Mouse (Mus musculus) gastrocnemius, postnatal 10 days (tissue): ENCODE measurements at regions not wholly inside any gene's neighbourhood (a gene's known extent, or its start where the extent isn't known, plus 50 kb on each side); places are given as distances from the start of the nearest gene placed in this dataset.

Source experiments
- DNase-seq: peaks from one replicate; pipeline ENCODE4 v3.0.0; 2021; ENCODE audit warnings: mixed read lengths

DNA sequence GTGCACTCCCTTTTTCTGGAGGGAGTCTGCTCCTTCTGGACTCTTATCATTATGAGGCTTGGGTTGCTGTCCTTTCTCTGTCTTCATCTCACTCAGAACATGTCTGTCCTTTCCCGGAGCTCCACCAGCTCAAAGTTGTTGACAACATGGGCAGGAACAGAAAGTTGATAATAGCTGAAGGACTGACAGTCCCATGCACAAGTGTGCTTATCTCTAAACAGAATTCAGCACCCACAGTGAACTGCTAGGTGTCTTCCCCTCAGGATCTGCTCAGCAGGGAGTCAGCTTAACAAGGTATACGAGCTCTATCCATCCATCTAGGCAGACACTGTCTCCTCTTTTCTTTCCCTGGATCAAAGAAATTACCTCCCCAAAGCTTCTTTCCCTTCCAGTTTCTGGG lies 89.2 kb upstream of the Rab11fip2 start:
- DNase-seq: no peak

DNA sequence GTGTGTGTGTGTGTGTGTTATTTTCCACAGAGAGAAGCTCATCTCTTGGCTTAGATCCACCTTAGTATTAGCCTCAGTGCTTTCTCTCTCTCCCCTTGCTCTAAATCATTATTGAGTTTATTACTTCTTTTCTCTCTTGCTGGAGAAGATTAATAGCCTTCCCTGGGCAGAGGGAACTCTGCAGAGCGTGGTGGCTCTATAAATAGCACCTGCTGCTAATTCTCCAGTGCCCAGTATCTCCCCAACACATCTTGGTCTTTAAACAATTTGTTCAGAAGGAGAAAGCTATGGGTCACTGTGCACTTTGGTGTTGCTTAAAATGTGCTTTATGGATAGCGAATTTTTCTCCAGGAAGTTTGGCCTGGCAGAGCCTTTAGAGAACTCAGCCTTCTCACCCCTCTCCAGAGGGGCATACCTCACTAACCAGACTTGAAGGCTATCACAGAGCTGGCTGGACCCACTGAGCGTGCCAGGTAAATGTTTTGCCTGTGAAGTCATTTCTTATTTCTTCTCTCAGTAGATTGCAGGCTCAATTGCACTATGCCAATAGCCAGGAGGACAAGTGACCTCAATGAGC lies 86.8 kb upstream of the Rab11fip2 start:
- no peak for DNase-seq

DNA sequence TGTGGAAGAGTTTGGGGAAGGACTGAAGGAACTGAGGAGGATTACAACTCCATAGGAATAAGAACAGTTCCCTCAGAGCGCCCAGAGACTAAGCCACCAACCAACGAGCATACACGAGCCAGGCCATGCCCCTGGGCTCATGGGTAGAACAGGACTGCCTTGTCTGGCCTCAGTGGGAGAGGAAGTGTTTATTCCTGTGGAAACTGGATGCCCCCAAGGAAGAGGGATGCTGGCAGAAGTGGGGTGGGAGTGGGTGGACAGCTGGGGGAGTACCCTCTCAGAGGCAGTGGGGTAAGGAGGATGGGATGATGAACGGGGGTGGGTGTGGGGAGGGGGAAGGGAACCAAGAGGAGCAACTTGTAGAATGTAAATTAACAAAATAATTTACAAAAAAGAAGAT lies 86.3 kb upstream of the Rab11fip2 start:
- no peak for DNase-seq

GRCm38 (mm10) chr19:60015614-60016300 lies 72.3 kb upstream of the Rab11fip2 start:
- no peak for DNase-seq

GRCm38 (mm10) chr19:59995557-59995956 lies 52.1 kb upstream of the Rab11fip2 start:
- DNase-seq: no peak
